Mouse (Mus musculus): ENCODE measurements around the gene Tbc1d10a.

DNA sequence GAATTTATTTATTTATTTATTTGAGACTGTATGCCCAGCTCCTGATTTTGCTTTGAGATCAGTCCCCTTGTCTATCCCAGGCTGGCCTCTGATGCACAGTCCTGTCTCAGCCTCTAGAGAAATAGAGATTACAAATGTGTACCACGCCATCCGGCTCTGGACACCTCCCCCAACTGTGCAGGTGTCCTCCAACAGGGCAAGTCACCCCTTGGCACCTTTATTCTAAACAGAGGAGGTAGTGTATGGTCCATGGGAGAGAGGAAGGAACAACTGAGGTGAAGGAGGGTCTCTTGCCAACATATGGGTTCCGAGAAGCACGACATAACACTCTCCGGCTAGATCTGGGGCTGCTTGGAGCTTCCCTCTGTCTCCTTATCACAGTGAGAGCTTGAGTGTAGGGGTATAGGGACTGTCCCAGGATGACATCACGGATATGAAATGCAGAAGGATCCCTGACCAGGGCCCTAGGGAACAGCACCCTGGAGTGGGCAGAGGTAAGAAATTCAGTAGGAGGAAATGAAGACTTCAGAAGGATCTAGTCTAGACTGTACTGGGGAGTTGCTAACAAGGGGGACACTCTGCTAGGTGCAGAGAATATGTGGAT, 48.6 kb downstream of the Tbc1d10a start:
- no peak for TF ChIP-seq CTCF (IDR thresholded peaks at IDR 0.05; ENCODE audit: borderline replicate concordance, extremely low read depth, insufficient read depth, insufficient read length)
- TF ChIP-seq POLR2A (IDR thresholded peaks at IDR 0.05; ENCODE audit: borderline replicate concordance, extremely low read depth, insufficient read depth, insufficient read length, poor library complexity, severe bottlenecking), result no peak

Measured in brain, embryonic 14.5 days (tissue).